Mouse (Mus musculus) spleen, embryonic (tissue): Measurements from ENCODE around the gene Exosc2.

Experiments
- CTCF ChIA-PET: fragments of 350-600 bp; sonication (Branson Sonifier 250); formaldehyde crosslinking; loops from one replicate; lab custom pipeline; 2022; lab: Charles Lee

Exosc2 gene

DNA sequence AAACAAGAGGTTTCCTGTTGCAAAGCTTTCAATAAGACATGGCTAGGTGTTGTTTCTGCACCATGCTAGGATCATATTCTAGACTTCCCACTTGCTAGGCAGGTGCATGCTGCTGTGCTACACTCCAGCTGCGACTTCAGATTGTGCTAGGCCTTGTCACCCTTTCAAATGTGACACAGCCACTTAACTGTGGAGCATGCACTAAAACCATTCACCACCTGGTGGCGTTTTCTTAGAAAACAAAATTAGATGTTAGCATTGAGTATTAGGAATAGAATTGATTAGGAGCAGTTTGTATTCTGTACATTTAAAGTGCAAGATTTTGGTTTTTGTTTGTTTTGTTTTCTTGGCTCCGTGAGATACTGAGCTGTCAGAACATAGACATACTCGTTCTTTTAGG lies 50.3 kb downstream of the Exosc2 start:
- CTCF ChIA-PET = no interaction called here

DNA sequence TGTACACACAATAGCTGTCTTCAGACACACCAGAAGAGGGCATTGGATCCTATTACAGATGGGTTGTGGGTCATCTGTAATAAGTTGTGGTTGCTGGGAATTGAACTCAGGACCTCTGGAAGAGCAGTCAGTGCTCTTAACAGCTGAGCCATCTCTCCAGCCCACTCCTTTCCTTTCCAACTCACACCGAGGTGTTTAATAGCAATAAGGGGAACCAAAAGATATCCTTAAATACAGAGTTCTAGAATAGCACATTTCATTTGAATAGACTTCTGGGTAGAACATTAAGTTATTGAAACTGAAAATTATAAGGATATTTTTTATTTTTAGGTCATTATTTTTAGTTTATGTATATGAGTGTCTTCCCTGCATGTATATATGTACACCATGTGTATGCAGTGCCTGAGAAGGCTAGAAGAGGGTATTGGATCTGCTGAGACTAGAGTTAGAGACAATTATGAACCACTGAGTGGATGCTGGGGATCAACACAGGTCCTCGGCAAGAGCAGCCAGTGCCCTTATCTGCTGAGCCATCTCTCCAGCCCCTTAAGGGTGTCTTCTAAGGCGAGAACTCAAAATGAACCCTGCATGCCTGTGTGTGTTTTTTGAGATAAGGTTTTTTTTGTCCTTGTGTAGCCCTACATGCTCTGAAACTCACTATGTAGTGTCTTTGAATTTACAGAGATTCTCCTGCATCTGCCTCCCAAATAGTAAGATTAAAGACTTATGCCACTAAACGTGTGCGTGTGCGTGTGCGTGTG lies 54.4 kb downstream of the Exosc2 start:
- CTCF ChIA-PET = interaction anchor here (0.7 kb wide), 1 partner anchor 1923 kb away, joined by 3 read pairs; no protein-coding TSS in a partner anchor

DNA sequence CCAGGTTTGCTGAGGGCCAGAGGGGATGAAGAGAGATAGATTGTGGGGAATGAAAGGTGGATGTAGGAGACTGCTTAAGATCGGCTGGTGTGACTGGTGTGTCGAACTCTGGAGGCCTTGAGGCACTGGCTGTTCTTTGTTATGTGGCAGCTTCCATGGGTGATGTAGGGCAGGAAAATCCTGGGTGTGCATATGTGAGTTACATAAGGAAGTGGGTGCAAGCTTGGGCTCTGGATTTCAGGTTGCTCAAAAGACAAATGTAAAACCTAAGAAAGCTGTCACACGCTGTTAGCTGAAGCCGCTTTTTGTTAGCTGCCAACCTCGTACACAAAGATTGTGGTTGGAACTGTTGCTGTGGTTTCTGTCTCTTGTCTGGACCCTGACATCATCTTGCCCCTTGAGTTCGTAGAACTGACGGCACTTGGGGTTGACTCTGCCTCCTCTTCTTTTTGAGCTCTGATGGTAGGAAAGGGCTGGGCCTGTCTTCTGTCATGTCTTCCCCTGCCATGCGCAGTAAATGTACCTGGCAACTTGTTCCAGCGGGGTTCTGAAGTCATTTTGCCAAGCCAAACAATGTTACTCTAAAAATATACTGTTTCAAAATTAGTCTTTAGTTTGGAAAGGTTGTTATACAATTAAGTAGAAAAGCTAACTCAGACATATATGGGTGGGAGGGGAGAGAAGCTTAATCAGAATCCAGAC lies 57.2 kb downstream of the Exosc2 start:
- CTCF ChIA-PET = no interaction called here

DNA sequence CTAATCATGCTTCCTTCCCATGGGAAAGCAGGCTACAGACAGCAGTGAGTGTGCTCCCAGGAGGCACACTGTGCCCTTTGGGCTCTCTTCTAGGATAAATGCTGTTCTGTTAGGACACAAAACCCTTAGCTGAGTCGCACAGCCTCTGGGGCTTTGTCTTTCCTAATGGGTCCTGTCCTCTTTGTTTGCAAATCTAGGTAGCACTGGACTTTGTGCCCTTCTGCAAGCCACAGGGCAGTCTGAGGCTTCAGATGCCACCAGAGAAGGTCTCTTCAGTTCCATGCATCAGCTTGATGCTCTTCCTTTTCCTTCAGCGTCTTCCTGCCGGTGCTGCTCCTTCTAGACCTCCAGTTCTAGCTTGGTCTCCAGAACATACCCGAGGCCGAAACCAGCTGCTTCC lies 60.1 kb downstream of the Exosc2 start:
- CTCF ChIA-PET = interaction anchor here (0.6 kb wide), 1 partner anchor 137 kb away, joined by 3 read pairs; no protein-coding TSS in a partner anchor
